Comparison of ENCODE assay signal across 8 mouse cellular contexts in the genomic region with DNA sequence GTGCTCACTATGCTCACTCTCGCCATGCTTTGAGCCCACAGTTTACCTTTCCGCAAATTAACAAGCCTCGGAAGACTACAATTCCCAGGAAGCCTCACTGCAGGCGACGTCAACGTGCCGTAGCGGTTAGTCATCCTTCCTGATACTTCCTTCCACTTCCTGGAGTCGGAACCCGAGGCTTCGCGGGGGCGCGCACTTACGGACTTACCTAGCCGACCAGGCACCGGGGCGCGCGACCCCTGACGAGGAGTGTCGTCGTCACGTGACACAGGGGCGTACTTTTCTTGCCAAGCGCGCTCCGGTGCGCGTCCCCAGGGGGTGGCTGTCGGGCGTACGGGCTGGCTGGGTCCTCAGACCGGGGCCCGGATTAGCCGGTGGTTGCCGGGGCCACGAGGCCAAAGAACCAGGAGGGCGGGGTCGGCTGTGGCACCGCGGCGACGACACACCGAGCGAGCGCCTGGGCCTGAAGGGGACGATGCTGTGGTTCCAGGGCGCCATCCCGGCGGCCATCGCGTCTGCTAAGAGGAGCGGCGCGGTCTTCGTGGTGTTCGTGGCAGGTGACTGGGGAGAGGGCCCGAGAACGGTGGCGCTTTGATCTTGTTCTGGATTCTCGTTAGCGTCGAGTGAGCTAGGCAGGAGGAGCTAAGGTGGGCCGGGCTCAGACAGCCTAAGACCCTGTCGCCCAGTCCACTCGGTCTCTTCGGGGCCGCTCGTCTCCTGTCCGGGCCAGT. TPM values are rescaled to one million over a fixed set of nuclear protein-coding genes. Genes with fewer than 3 reads are reported as not detected.
A peak's percentile ranks its signal among the peaks of the same experiment; 100 is the strongest.
DNase-seq lines count a peak whose midpoint lies in the region; ATAC-seq lines count a peak whose summit lies in the region.

No protein-coding gene starts in this region.

- ATAC-seq in erythroblast, adult 5-6 weeks (replicated peaks; ENCODE audit: low FRiP score, poor library complexity, severe bottlenecking): peak; percentile 90
- peak; percentile 97 for ATAC-seq in kidney, embryonic 15.5 days (replicated peaks; ENCODE audit: low FRiP score)
- ATAC-seq in monocyte, adult 5-6 weeks (replicated peaks; ENCODE audit: insufficient number of reproducible peaks, low FRiP score, low TSS enrichment, poor library complexity, severe bottlenecking): peak; percentile 97

- under 1% methylated on average over 71 of the region's 71 CpGs for WGBS in heart, embryonic 10.5 days
- under 1% methylated on average over 69 of the region's 71 CpGs for WGBS in kidney, embryonic 15.5 days

- H3K4me3 ChIP-seq in heart, embryonic 10.5 days: peak overlapping the region; percentile 86
- H3K4me3 ChIP-seq in kidney, embryonic 15.5 days (replicated peaks): peak overlapping the region; percentile 89

- H3K9ac ChIP-seq in kidney, embryonic 15.5 days: peak overlapping the region; percentile 81

- H3K9me3 ChIP-seq in heart, embryonic 10.5 days: no peaks in the 10 kb centered on the region
- no peaks in the 10 kb centered on the region for H3K9me3 ChIP-seq in kidney, embryonic 15.5 days (replicated peaks)

- peak; percentile 97 to 98 for DNase-seq in B cell, adult 2 months
- peak; percentile 98 for DNase-seq in brain, adult 2 months (ENCODE audit: low read depth, low spot score)
- peak; percentile 100 for DNase-seq in heart, embryonic 10.5 days (ENCODE audit: low spot score)
- peak; percentile 97 for DNase-seq in liver
- DNase-seq in spleen, postnatal 4 days (ENCODE audit: low spot score in 2 of 2): peak; percentile 90 to 94

- H3K36me3 ChIP-seq in heart, embryonic 10.5 days: 0 out of 2 replicates have a peak, but pooled peaks cover 5% of the 10 kb centered on the region
- H3K36me3 ChIP-seq in kidney, embryonic 15.5 days: peaks cover 3% of the 10 kb centered on the region

- H3K27me3 ChIP-seq in heart, embryonic 10.5 days (ENCODE audit: insufficient read depth, poor library complexity, severe bottlenecking): no peaks in the 10 kb centered on the region
- H3K27me3 ChIP-seq in kidney, embryonic 15.5 days: no peaks in the 10 kb centered on the region

- H3K4me1 ChIP-seq in heart, embryonic 10.5 days: peaks cover 5% of the 10 kb centered on the region; the same call in 1 of the 2 replicates
- H3K4me1 ChIP-seq in kidney, embryonic 15.5 days: peaks cover 10% of the 10 kb centered on the region

- H3K27ac ChIP-seq in heart, embryonic 10.5 days: peak overlapping the region; percentile 97
- peak overlapping the region; percentile 91 for H3K27ac ChIP-seq in kidney, embryonic 15.5 days

- H3K4me2 ChIP-seq in kidney, embryonic 15.5 days: peak overlapping the region; percentile 87

RNA-seq across cellular contexts. Expression of a gene that starts 0.4 kb away (rescaled TPM):
- 12.7 and 20.6 TPM in 2 replicates for total RNA-seq in erythroblast, adult 5-6 weeks (2015; ENCODE audit: low replicate concordance)
- 31.0 and 35.8 TPM in 2 replicates for total RNA-seq in erythroblast, adult 5-6 weeks (2017; ENCODE audit: low replicate concordance)
- polyA plus RNA-seq in heart, embryonic 10.5 days (2016; fragmentation: Nextera tagmentation; extraction: Ambion mirVana): 57.1 and 63.3 TPM in 2 replicates
- polyA plus RNA-seq in kidney, embryonic 15.5 days (2015; fragmentation: Nextera tagmentation; extraction: Ambion mirVana): 66.7 and 73.1 TPM in 2 replicates
- 178 to 257 TPM (median 245 TPM) in 3 replicates for total RNA-seq in monocyte, adult 5-6 weeks (2017)

Comparison
In these comparisons a context has a peak if more than half of its experiments do, and no peak if none do; other contexts are left out.
1. Peak in every context shown above with its lines: DNase-seq, ATAC-seq, H3K4me3 ChIP-seq and H3K27ac ChIP-seq.